Mouse (Mus musculus) spleen, postnatal 0 days (tissue): ENCODE data around the gene Kctd11. TPM values are rescaled to one million over a fixed set of nuclear protein-coding genes. Genes with fewer than 3 reads are reported as not detected.

Experiments used
- polyA plus RNA-seq: library from polyadenylated mRNA; unstranded; fragments of >200 nt; fragmentation: Nextera tagmentation; extraction: Ambion mirVana; gene quantifications from 2 replicates; pipeline ENCODE4 v1.2.1, GENCODE M21; 2015

Gene Kctd11
- 2.3 and 3.1 TPM in 2 replicates for polyA plus RNA-seq

GRCm38 (mm10) chr11:69880853-69881603 is at the start of gene Kctd11:
TSS of gene Kctd11 (minus strand) at chr11:69881406.

GRCm38 (mm10) chr11:69921114-69922011 is 40.2 kb upstream of the Kctd11 start, which contains the start of gene Eif5a:
TSS of gene Eif5a (minus strand) at chr11:69921958.

GRCm38 (mm10) chr11:69913554-69914371 is 32.6 kb upstream of the Kctd11 start, which contains the start of gene Gps2:
TSS of gene Gps2 (plus strand) at chr11:69913888.

GRCm38 (mm10) chr11:69900471-69901405 is 19.5 kb upstream of the Kctd11 start, which contains the start of the genes 2810408A11Rik and Neurl4:
TSS of gene 2810408A11Rik (minus strand) at chr11:69900987.
TSS of gene Neurl4 (plus strand) at chr11:69901072.

GRCm38 (mm10) chr11:69895291-69895690 is 14.1 kb upstream of the Kctd11 start, which contains the start of gene Acap1:
TSS of gene Acap1 (minus strand) at chr11:69895539.

GRCm38 (mm10) chr11:69877878-69878277 is 3.3 kb downstream of the Kctd11 start, which contains the start of gene Tmem95:
TSS of gene Tmem95 (minus strand) at chr11:69878018.

GRCm38 (mm10) chr11:69858113-69858998 is 22.9 kb downstream of the Kctd11 start, which contains the start of gene Tnk1:
TSS of gene Tnk1 (minus strand) at chr11:69858730.

GRCm38 (mm10) chr11:69846198-69846680 is 35.0 kb downstream of the Kctd11 start, which contains the start of gene Plscr3:
TSS of gene Plscr3 (plus strand) at chr11:69846376.

GRCm38 (mm10) chr11:69837952-69838713 is 43.1 kb downstream of the Kctd11 start, which contains the start of gene Tmem256:
TSS of gene Tmem256 (plus strand) at chr11:69838514.

GRCm38 (mm10) chr11:69837604-69837951 is 43.6 kb downstream of the Kctd11 start, which contains the start of gene Nlgn2:
TSS of gene Nlgn2 (minus strand) at chr11:69837784.

Other genes with a start within 250 kb of the Kctd11 start
- 11.5 and 12.6 TPM in 2 replicates for gene Fxr2, start 248.4 kb downstream of the Kctd11 start, polyA plus RNA-seq
- 0.19 and 0.25 TPM in 2 replicates for gene Sox15, start 226.1 kb downstream of the Kctd11 start, polyA plus RNA-seq
- gene Mpdu1, start 218.8 kb downstream of the Kctd11 start, polyA plus RNA-seq, result 44.5 and 46.1 TPM in 2 replicates
- gene Cd68, start 215.3 kb downstream of the Kctd11 start, polyA plus RNA-seq, result 25.2 and 39.1 TPM in 2 replicates
- 272 and 275 TPM in 2 replicates for gene Eif4a1, start 209.0 kb downstream of the Kctd11 start, polyA plus RNA-seq
- gene Senp3, start 199.3 kb downstream of the Kctd11 start, polyA plus RNA-seq, result 37.0 and 38.4 TPM in 2 replicates
- 0.64 and 0.78 TPM in 2 replicates for gene Tnfsf13, start 195.6 kb downstream of the Kctd11 start, polyA plus RNA-seq
- 4.4 and 5.2 TPM in 2 replicates for gene Tnfsf12, start 185.6 kb downstream of the Kctd11 start, polyA plus RNA-seq
- gene Tnfsfm13, start 185.3 kb downstream of the Kctd11 start, polyA plus RNA-seq, result 2.1 and 2.8 TPM in 2 replicates
- gene Polr2a, start 122.8 kb downstream of the Kctd11 start, polyA plus RNA-seq, result 15.2 and 15.8 TPM in 2 replicates
- gene Slc35g3, start 119.4 kb downstream of the Kctd11 start, polyA plus RNA-seq, result 0.07 and 0.08 TPM in 2 replicates
- 1.3 and 1.9 TPM in 2 replicates for gene Zbtb4, start 115.5 kb downstream of the Kctd11 start, polyA plus RNA-seq
- gene Chrnb1, start 85.5 kb downstream of the Kctd11 start, polyA plus RNA-seq, result 0.99 and 1.5 TPM in 2 replicates
- 0.33 and 0.36 TPM in 2 replicates for gene Fgf11, start 79.5 kb downstream of the Kctd11 start, polyA plus RNA-seq
- 0.30 and 0.68 TPM in 2 replicates for gene Tmem102, start 75.8 kb downstream of the Kctd11 start, polyA plus RNA-seq
- not detected in 2 replicates for gene Gm39566, start 66.1 kb downstream of the Kctd11 start, polyA plus RNA-seq
- not detected in 2 replicates for gene Spem2, start 62.9 kb downstream of the Kctd11 start, polyA plus RNA-seq
- gene Spem1, start 59.2 kb downstream of the Kctd11 start, polyA plus RNA-seq, result 0.12 TPM in 1 of 2 replicates, not detected in the other
- gene Nlgn2, start 43.6 kb downstream of the Kctd11 start, polyA plus RNA-seq, result 2.6 and 3.1 TPM in 2 replicates
- 337 and 343 TPM in 2 replicates for gene Tmem256, start 42.9 kb downstream of the Kctd11 start, polyA plus RNA-seq
- 45.7 and 56.8 TPM in 2 replicates for gene Plscr3, start 35.0 kb downstream of the Kctd11 start, polyA plus RNA-seq
- gene Tnk1, start 22.7 kb downstream of the Kctd11 start, polyA plus RNA-seq, result 0.56 and 0.91 TPM in 2 replicates
- not detected in 2 replicates for gene Tmem95, start 3.4 kb downstream of the Kctd11 start, polyA plus RNA-seq
- 15.3 and 21.3 TPM in 2 replicates for gene Acap1, start 14.1 kb upstream of the Kctd11 start, polyA plus RNA-seq
- gene 2810408A11Rik, start 19.6 kb upstream of the Kctd11 start, polyA plus RNA-seq, result 2.2 and 2.6 TPM in 2 replicates
- 3.2 and 3.4 TPM in 2 replicates for gene Neurl4, start 19.7 kb upstream of the Kctd11 start, polyA plus RNA-seq
- 104 and 116 TPM in 2 replicates for gene Gps2, start 32.5 kb upstream of the Kctd11 start, polyA plus RNA-seq
- 1,453 and 1,558 TPM in 2 replicates for gene Eif5a, start 40.6 kb upstream of the Kctd11 start, polyA plus RNA-seq
- gene Ybx2, start 54.4 kb upstream of the Kctd11 start, polyA plus RNA-seq, result 0.12 and 0.53 TPM in 2 replicates
- gene Slc2a4, start 66.8 kb upstream of the Kctd11 start, polyA plus RNA-seq, result 19.1 and 22.0 TPM in 2 replicates
- 0.98 and 1.6 TPM in 2 replicates for gene Cldn7, start 83.4 kb upstream of the Kctd11 start, polyA plus RNA-seq
- gene Ctdnep1, start 99.8 kb upstream of the Kctd11 start, polyA plus RNA-seq, result 20.7 and 22.4 TPM in 2 replicates
- gene Elp5, start 101.1 kb upstream of the Kctd11 start, polyA plus RNA-seq, result 69.4 and 73.0 TPM in 2 replicates
- gene Gabarap, start 109.7 kb upstream of the Kctd11 start, polyA plus RNA-seq, result 318 and 353 TPM in 2 replicates
- 26.6 and 35.9 TPM in 2 replicates for gene Phf23, start 114.4 kb upstream of the Kctd11 start, polyA plus RNA-seq
- 6.9 and 10.2 TPM in 2 replicates for gene Dvl2, start 119.2 kb upstream of the Kctd11 start, polyA plus RNA-seq
- 58.3 and 59.1 TPM in 2 replicates for gene Acadvl, start 134.0 kb upstream of the Kctd11 start, polyA plus RNA-seq
- gene Dlg4, start 135.5 kb upstream of the Kctd11 start, polyA plus RNA-seq, result 1.5 and 3.1 TPM in 2 replicates
- 0.10 and 0.16 TPM in 2 replicates for gene Asgr1, start 172.7 kb upstream of the Kctd11 start, polyA plus RNA-seq
- gene Asgr2, start 211.2 kb upstream of the Kctd11 start, polyA plus RNA-seq, result 0.12 TPM in 1 of 2 replicates, not detected in the other
- gene Mgl2, start 248.9 kb upstream of the Kctd11 start, polyA plus RNA-seq, result 2.3 and 3.5 TPM in 2 replicates